Mouse (Mus musculus): ENCODE data around the gene Heg1.

- TF ChIP-seq POLR2A (IDR thresholded peaks at IDR 0.05; ENCODE audit: borderline replicate concordance, extremely low read depth, insufficient read depth, insufficient read length, poor library complexity, severe bottlenecking) (no peak), CTCF (IDR thresholded peaks at IDR 0.05; ENCODE audit: borderline replicate concordance, extremely low read depth, insufficient read depth, insufficient read length) (no peak)
Observed at GRCm38 (mm10) chr16:33752904-33753578, 68.9 kb downstream of the Heg1 start.
